Mouse (Mus musculus) megakaryocyte, embryonic 14.5 days (primary cell): Measurements from ENCODE around the gene Cc2d2a. TPM values are rescaled to one million over a fixed set of nuclear protein-coding genes. Genes with fewer than 3 reads are reported as not detected.

ENCODE experiments used
- H3K27me3 ChIP-seq: replicated peaks from 2 replicates; pipeline ENCODE3; 2012; ENCODE audit warnings: inconsistent platforms
- H3K36me3 ChIP-seq: replicated peaks from 2 replicates; pipeline ENCODE3; 2012; ENCODE audit warnings: low read length, inconsistent platforms, mixed read lengths
- H3K4me1 ChIP-seq: 2 replicates; pipeline ENCODE4 v1.6.1; 2012; ENCODE audit warnings: inconsistent platforms
- H3K4me3 ChIP-seq: replicated peaks from 2 replicates; pipeline ENCODE3; 2012; ENCODE audit warnings: moderate library complexity, mild to moderate bottlenecking, inconsistent platforms
- H3K9me3 ChIP-seq: 2 replicates; pipeline ENCODE4 v1.6.1; 2012; ENCODE audit warnings: inconsistent platforms
- FLI1 ChIP-seq: IDR thresholded peaks from 2 replicates; pipeline ENCODE4 v1.6.1; 2012; ENCODE audit warnings: low read length, inconsistent platforms, mixed read lengths
- GATA1 ChIP-seq: IDR thresholded peaks from 3 replicates; pipeline ENCODE4 v1.6.1; 2012; ENCODE audit warnings: mixed read lengths, low read length, inconsistent platforms, borderline replicate concordance
- polyA plus RNA-seq: library from polyadenylated mRNA; stranded (reverse); fragments of >175 nt; gene quantifications from 2 replicates; pipeline ENCODE4 v1.2.3, GENCODE M21; 2012; ENCODE audit warnings: low replicate concordance; ENCODE audit not compliant: insufficient read depth

Gene Cc2d2a
- polyA plus RNA-seq, 1 experiment, result not detected

DNA sequence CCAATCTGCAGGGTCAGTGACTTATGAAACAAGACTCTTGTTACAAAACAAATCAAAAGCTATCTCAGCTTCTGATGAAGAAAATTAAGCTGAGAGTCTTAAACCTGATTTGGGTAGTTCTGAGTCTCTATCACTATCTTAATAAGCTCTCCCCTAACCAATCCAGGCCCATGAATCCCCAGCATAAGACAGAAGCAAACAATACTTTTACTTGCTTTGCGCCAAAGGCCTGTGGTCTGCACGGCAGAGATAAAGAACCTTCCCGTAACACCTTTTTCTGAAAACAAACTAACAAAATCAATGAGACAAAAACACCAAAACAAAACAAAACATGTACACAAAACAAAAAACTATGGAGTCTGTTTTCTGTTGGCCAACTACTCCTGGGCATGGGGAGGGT, 116.4 kb downstream of the Cc2d2a start:
- H3K27me3 ChIP-seq, result no peaks in the 10 kb centered on the region
- TF ChIP-seq GATA1 (no peak), FLI1 (no peak)
- no peaks in the 10 kb centered on the region for H3K9me3 ChIP-seq
- peaks cover 35% of the 10 kb centered on the region for H3K4me1 ChIP-seq
- no peak overlapping the region for H3K4me3 ChIP-seq
- no peaks in the 10 kb centered on the region for H3K36me3 ChIP-seq

- H3K4me3 ChIP-seq, result peak overlapping the region; percentile 98
- H3K27me3 ChIP-seq, result no peaks in the 10 kb centered on the region
- peaks cover 30% of the 10 kb centered on the region for H3K4me1 ChIP-seq
- H3K9me3 ChIP-seq, result no peaks in the 10 kb centered on the region
- TF ChIP-seq FLI1 (no peak), GATA1 (no peak)
- H3K36me3 ChIP-seq, result no peaks in the 10 kb centered on the region
Measured at GRCm38 (mm10) chr5:43781423-43781976, 119.4 kb downstream of the Cc2d2a start.

DNA sequence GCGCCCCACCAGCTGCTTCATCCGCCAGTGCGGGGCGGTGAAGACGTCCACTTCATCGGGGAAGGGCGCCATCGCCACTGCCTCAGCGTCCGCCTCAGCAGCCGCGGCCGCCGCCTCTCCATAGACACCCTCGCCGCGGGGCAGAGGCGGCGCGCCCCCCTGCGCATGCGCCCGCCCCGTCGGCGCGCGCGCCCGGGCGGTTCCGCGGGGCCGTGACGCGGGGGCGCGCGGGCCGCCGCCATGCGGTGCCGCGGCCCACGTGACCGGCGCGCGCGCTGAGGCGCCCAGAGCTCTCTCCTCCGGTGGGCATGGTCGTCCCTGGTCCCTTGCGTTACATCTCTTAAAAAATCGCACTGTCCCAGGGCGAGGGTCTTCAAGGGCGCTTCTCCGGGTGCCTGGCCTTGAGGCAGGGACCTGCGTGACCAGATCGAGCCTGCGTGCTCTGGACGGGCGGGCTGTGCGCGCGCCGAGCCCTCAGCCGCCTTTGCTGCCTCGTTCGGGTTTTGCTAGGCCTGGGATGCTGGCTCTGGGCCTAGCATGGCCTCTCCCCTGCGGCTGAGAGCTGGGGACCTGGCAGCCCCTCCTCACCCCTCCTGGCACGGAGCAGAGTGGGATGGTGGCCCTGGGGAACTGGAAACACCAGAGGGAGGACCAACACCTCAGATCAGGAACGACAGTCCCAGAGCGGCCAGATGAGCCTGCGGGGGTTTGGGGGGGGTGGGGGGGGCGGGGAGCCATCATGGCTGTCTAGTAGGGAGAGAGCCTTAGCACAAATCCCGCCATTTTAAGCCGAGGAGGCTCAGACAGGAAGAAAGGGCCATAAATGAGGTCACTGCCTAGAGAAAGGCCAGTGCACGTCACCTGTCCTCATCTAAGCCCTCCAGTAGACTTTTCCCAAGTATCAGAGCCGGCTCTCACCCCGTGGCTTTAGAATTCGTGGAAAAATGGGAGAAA, 120.1 kb downstream of the Cc2d2a start:
- TF ChIP-seq GATA1 (no peak), FLI1 (no peak)
- Histone ChIP-seq H3K36me3 (no peaks in the 10 kb centered on the region), H3K4me3 (peak overlapping the region; percentile 98), H3K27me3 (no peaks in the 10 kb centered on the region), H3K9me3 (no peaks in the 10 kb centered on the region), H3K4me1 (peaks cover 23% of the 10 kb centered on the region)

- TF ChIP-seq GATA1, result no peak
- no peak for TF ChIP-seq FLI1
- H3K4me1 ChIP-seq, result peaks cover 17% of the 10 kb centered on the region
- no peak overlapping the region for H3K4me3 ChIP-seq
- no peaks in the 10 kb centered on the region for H3K27me3 ChIP-seq
- H3K9me3 ChIP-seq, result no peaks in the 10 kb centered on the region
- no peaks in the 10 kb centered on the region for H3K36me3 ChIP-seq
Measured at GRCm38 (mm10) chr5:43783996-43784395, 121.8 kb downstream of the Cc2d2a start.

GRCm38 (mm10) chr5:43786607-43787006, 124.5 kb downstream of the Cc2d2a start:
- H3K4me1 ChIP-seq, result peaks cover 7% of the 10 kb centered on the region
- no peak for TF ChIP-seq GATA1
- TF ChIP-seq FLI1, result no peak
- no peaks in the 10 kb centered on the region for H3K36me3 ChIP-seq
- no peak overlapping the region for H3K4me3 ChIP-seq
- H3K9me3 ChIP-seq, result peaks cover 4% of the 10 kb centered on the region; the same call in 1 of the 2 replicates
- peaks cover 2% of the 10 kb centered on the region for H3K27me3 ChIP-seq

GRCm38 (mm10) chr5:43787976-43788752, 126.0 kb downstream of the Cc2d2a start:
- H3K9me3 ChIP-seq, result peaks cover 4% of the 10 kb centered on the region; the same call in 1 of the 2 replicates
- H3K4me3 ChIP-seq, result no peak overlapping the region
- H3K36me3 ChIP-seq, result no peaks in the 10 kb centered on the region
- peaks cover 4% of the 10 kb centered on the region for H3K27me3 ChIP-seq
- no peaks in the 10 kb centered on the region for H3K4me1 ChIP-seq
- TF ChIP-seq FLI1, result no peak

Other genes with a start within 250 kb of the Cc2d2a start
- not detected in 2 replicates for gene C1qtnf7, start 146.8 kb upstream of the Cc2d2a start, polyA plus RNA-seq
- 2.0 TPM in 1 of 2 replicates, not detected in the other for gene Bst1, start 156.5 kb downstream of the Cc2d2a start, polyA plus RNA-seq
- 1.3 TPM in 1 of 2 replicates, not detected in the other for gene Fbxl5, start 159.3 kb downstream of the Cc2d2a start, polyA plus RNA-seq
- gene Cd38, start 206.2 kb downstream of the Cc2d2a start, polyA plus RNA-seq, result 1.3 TPM in 1 of 2 replicates, not detected in the other